Mouse (Mus musculus) ES-E14 (cell line): ENCODE data around the gene Piwil4.

Source experiments
- CHD2 ChIP-seq: IDR thresholded peaks from 2 replicates; pipeline ENCODE4 v1.6.1; 2014; ENCODE audit warnings: mild to moderate bottlenecking, low read depth, low read length, inconsistent platforms
- HCFC1 ChIP-seq: IDR thresholded peaks from 2 replicates; pipeline ENCODE4 v1.6.1; 2012; ENCODE audit warnings: low read length, inconsistent platforms, borderline replicate concordance; ENCODE audit not compliant: insufficient read depth
- MAFK ChIP-seq: IDR thresholded peaks from 2 replicates; pipeline ENCODE4 v1.6.1; 2014; ENCODE audit warnings: mild to moderate bottlenecking, low read depth, low read length, inconsistent platforms; ENCODE audit not compliant: insufficient read depth
- ZC3H11A ChIP-seq: IDR thresholded peaks from 2 replicates; pipeline ENCODE4 v1.6.1; 2012; ENCODE audit warnings: low read depth, mild to moderate bottlenecking, inconsistent platforms, low read length, borderline replicate concordance
- ZNF384 ChIP-seq: IDR thresholded peaks from 2 replicates; pipeline ENCODE4 v1.6.1; 2012; ENCODE audit warnings: low read depth, low read length, inconsistent platforms

DNA sequence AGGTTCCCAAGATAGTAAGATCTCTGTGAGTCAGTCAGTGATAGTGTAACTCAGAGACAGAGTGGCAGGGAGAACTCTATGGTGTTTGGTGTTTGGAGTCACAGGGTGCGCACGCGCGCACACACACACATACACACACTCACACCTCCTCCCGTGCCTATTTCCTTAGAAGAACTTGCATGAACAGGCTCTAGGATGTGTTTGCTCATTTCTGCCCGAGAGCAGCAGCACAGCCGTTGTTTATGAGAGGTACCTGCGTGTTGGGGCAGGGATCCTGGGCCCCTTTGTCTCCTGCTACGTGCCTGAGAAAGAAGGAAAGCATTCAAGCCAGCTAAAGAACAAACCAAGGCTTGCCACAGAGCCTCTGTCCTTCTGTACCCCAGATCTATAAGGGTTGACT is 78.4 kb downstream of the Piwil4 start:
- TF ChIP-seq HCFC1: no peak
- TF ChIP-seq ZC3H11A: no peak
- no peak for TF ChIP-seq CHD2
- no peak for TF ChIP-seq MAFK
- no peak for TF ChIP-seq ZNF384
